Mouse (Mus musculus): ENCODE measurements around the gene Ap1s2.

Gene Ap1s2

DNA sequence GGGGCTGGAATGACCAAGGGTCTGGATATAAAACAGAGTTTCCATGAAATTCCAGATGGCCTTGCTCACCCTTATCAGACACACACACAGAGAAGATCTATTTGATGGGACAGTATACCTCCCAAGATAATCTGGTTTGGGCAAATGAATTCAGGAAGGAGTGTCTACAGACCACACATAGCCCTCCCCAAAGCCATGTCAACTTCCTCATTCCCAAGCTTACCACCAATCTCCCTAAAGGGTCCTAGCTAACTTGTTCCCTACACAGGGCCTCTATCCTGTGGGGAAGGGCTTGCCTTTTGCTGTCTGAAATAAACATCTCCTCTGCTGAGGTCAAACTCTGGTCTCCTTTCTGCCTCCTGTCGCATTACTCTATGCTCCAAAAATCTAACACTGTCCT is 72.3 kb downstream of the Ap1s2 start:
- DNase-seq (ENCODE audit: low read depth, low spot score), result no peak

DNA sequence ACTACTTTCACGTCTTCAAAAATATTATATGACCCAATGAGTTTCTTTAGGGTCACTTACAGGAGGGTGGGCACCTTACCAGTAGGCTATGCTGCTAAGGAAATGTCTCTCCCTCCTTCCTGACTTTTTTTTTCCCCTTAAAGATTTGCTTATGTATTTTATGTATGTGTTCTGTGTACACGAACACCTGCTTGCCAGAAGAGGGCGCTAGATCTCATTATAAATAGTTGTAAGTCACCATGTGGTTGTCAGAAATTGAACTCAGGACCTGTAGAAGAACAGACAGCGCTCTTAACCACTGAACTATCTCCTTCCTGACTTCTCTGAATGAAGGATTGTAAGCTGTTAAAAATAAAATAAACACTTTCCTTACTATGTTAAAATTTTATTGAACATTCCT is 72.7 kb downstream of the Ap1s2 start:
- peak; percentile 16 for DNase-seq (ENCODE audit: low read depth, low spot score)

DNA sequence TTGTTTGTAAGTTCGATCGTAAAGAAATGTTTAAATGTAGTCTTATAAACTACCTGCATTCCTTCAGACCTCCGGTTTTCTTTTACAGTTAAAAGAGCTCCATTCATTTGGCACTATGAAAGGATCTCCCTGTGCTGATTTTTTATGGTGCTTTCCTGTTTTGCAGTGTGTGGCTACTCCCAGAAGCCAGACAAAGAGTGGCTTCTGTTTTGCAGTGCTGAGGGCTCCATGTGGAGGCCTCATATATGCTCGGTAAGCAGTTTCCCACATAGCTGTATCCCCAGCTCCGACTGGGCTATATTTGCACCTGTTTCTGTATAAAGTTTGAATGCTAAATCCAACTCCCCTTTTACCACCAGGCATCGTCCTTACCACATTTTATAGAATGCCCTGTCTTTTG is 73.3 kb downstream of the Ap1s2 start:
- no peak for DNase-seq (ENCODE audit: low read depth, low spot score)
